In the genomic region with DNA sequence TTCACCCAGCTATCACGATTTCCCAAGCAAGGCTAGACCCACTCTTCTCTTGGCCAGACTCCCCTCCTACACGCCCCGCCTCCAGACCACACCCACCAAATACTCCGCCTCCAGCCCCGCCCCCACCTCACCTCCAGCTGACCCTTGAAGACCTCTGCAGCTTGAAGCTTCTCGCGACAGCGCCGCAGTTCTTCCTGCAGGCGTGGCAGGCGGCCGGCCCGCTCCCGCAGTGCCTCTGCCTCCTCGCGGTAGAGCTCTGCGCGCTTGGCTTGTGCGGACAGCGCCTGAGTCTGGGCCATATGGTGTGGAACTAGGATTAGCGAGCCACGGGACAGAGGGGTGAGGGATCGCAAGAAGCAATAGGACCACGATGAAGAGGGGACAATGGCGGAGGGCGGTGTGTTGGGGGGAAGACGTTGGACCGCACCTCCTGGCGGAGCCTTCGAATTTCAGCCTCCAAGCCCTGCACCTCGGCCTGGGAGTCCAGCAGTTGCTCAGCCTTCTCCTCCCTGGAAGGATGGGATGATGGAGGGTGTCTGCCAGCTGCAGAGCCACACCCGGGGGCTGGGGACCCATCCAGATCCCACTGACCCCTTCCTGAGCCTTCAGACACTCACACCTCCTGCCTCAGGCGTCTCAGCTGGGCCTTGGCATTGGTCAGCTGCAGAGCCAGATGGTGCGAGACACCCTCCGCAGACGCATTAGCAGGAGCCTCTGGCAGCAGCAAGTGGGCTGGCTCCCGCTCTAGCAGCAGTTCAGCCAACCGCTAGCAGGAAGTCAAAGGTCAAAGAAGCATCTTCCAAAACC, we compare ENCODE assay signal across 8 mouse cellular contexts. TPM values are rescaled to one million over a fixed set of nuclear protein-coding genes. Genes with fewer than 3 reads are reported as not detected.
A peak's percentile ranks its signal among the peaks of the same experiment; 100 is the strongest.
DNase-seq lines count a peak whose midpoint lies in the region.

No protein-coding gene starts in this region.

- peak; percentile 80 for DNase-seq in WW6 (ENCODE audit: low read depth, low spot score)
- DNase-seq in cerebellum, adult 9-10 months, result peak; percentile 61
- peak; percentile 61 for DNase-seq in gastrocnemius, postnatal 10 days
- peak; percentile 64 for DNase-seq in kidney, postnatal 10 days
- peak; percentile 81 for DNase-seq in midbrain, embryonic 10.5 days (ENCODE audit: low spot score)
- DNase-seq in layer of hippocampus, adult 18-20 months (ENCODE audit: low spot score in 2 of 2), result no peak
- DNase-seq in thymus, postnatal 25 days, result no peak
- DNase-seq in layer of hippocampus, postnatal 25 days (ENCODE audit: extremely low spot score in 1 of 2, low spot score in 1 of 2), result no peak

- peak overlapping the region; percentile 46 for H3K4me3 ChIP-seq in midbrain, embryonic 10.5 days

- peak overlapping the region; percentile 77 for H3K27ac ChIP-seq in midbrain, embryonic 10.5 days (replicated peaks)

- 6% methylated on average over 38 of the region's 38 CpGs for WGBS in midbrain, embryonic 10.5 days

- no peaks in the 10 kb centered on the region for H3K36me3 ChIP-seq in midbrain, embryonic 10.5 days

- peaks cover 63% of the 10 kb centered on the region for H3K27me3 ChIP-seq in midbrain, embryonic 10.5 days (ENCODE audit: low read depth, poor library complexity, severe bottlenecking)

- H3K9me3 ChIP-seq in midbrain, embryonic 10.5 days (replicated peaks), result no peaks in the 10 kb centered on the region

- H3K4me1 ChIP-seq in midbrain, embryonic 10.5 days, result peaks cover 38% of the 10 kb centered on the region

RNA-seq across cellular contexts. Expression of a gene that starts 2.6 kb away (rescaled TPM):
- 1 to 10 TPM in 1 of 2 experiments, under 1 TPM in 1; 0.97 to 1.5 TPM for total RNA-seq in gastrocnemius, postnatal 10 days (2021)
- polyA plus RNA-seq in midbrain, embryonic 10.5 days (2016; fragmentation: Nextera tagmentation; extraction: Ambion mirVana), result 0.33 and 0.57 TPM in 2 replicates
- 10 to 100 TPM; 13.8 to 16.1 TPM for total RNA-seq in layer of hippocampus, adult 18-20 months (2021)
- total RNA-seq in layer of hippocampus, postnatal 25 days (2021), result 10 to 100 TPM in 1 of 2 experiments, 1 to 10 TPM in 1; 7.5 to 11.9 TPM

RNA-seq across cellular contexts. Expression of a gene that starts 15.0 kb away (rescaled TPM):
- 10 to 100 TPM; 12.1 to 12.2 TPM for total RNA-seq in gastrocnemius, postnatal 10 days (2021)
- polyA plus RNA-seq in midbrain, embryonic 10.5 days (2016; fragmentation: Nextera tagmentation; extraction: Ambion mirVana), result 5.0 and 7.9 TPM in 2 replicates
- 10 to 100 TPM; 36.2 to 43.7 TPM for total RNA-seq in layer of hippocampus, adult 18-20 months (2021)
- total RNA-seq in layer of hippocampus, postnatal 25 days (2021), result 10 to 100 TPM; 32.0 to 34.7 TPM

RNA-seq across cellular contexts. Expression of a gene that starts 54.1 kb away (rescaled TPM):
- 10 to 100 TPM; 45.2 to 48.1 TPM for total RNA-seq in gastrocnemius, postnatal 10 days (2021)
- polyA plus RNA-seq in midbrain, embryonic 10.5 days (2016; fragmentation: Nextera tagmentation; extraction: Ambion mirVana), result 150 and 156 TPM in 2 replicates
- 10 to 100 TPM; 43.1 to 53.9 TPM for total RNA-seq in layer of hippocampus, adult 18-20 months (2021)
- 10 to 100 TPM; 40.7 to 43.9 TPM for total RNA-seq in layer of hippocampus, postnatal 25 days (2021)

RNA-seq across cellular contexts. Expression of a gene that starts 54.5 kb away (rescaled TPM):
- total RNA-seq in gastrocnemius, postnatal 10 days (2021), result 100 to 1,000 TPM; 150 to 152 TPM
- 169 and 180 TPM in 2 replicates for polyA plus RNA-seq in midbrain, embryonic 10.5 days (2016; fragmentation: Nextera tagmentation; extraction: Ambion mirVana)
- total RNA-seq in layer of hippocampus, adult 18-20 months (2021), result 100 to 1,000 TPM; 383 to 385 TPM
- total RNA-seq in layer of hippocampus, postnatal 25 days (2021), result 100 to 1,000 TPM; 384 to 436 TPM

Comparison
In these comparisons a context has a peak if more than half of its experiments do, and no peak if none do; other contexts are left out.
1. DNase-seq: peak in WW6 (single experiment), cerebellum, adult 9-10 months (single experiment), gastrocnemius, postnatal 10 days (single experiment), kidney, postnatal 10 days (single experiment) and midbrain, embryonic 10.5 days (single experiment); none in layer of hippocampus, adult 18-20 months (0 of 2), thymus, postnatal 25 days (single experiment) and layer of hippocampus, postnatal 25 days (0 of 2).